Mouse (Mus musculus) kidney, embryonic 16.5 days (tissue): ENCODE results near the gene C77080. TPM values are rescaled to one million over a fixed set of nuclear protein-coding genes. Genes with fewer than 3 reads are reported as not detected.

Experiments used
- ATAC-seq: fragments of 200-750 bp; cut with Nextera tagmentation; 2 replicates; pipeline ENCODE4 v1.8.0; 2017; ENCODE audit warnings: moderate TSS enrichment; ENCODE audit not compliant: low FRiP score, low TSS enrichment
- H3K27ac ChIP-seq: fragments of 300-500 bp; sonication (generic); 2 replicates; pipeline ENCODE4 v1.5.1; 2014; ENCODE audit warnings: low read length
- H3K27me3 ChIP-seq: fragments of 300-500 bp; sonication (generic); 2 replicates; pipeline ENCODE4 v1.6.1; 2014; ENCODE audit warnings: low read length, control low read depth, mixed read lengths; ENCODE audit not compliant: insufficient read depth
- H3K36me3 ChIP-seq: fragments of 300-500 bp; sonication (generic); 2 replicates; pipeline ENCODE4 v1.6.1; 2014; ENCODE audit warnings: low read length, control low read depth, mixed read lengths; ENCODE audit not compliant: insufficient read depth
- H3K4me1 ChIP-seq: fragments of 300-500 bp; sonication (generic); 2 replicates; pipeline ENCODE4 v1.6.1; 2014; ENCODE audit warnings: low read length, control low read depth, mixed read lengths; ENCODE audit not compliant: insufficient read depth
- H3K4me2 ChIP-seq: fragments of 300-500 bp; sonication (generic); replicated peaks from 2 replicates; pipeline ENCODE4 v1.6.1; 2014; ENCODE audit warnings: low read depth, low read length
- H3K4me3 ChIP-seq: fragments of 300-500 bp; sonication (generic); 2 replicates; pipeline ENCODE4 v1.5.1; 2014; ENCODE audit warnings: mild to moderate bottlenecking, low read length
- H3K9ac ChIP-seq: fragments of 300-500 bp; sonication (generic); replicated peaks from 2 replicates; pipeline ENCODE4 v1.6.1; 2014; ENCODE audit warnings: low read length
- H3K9me3 ChIP-seq: fragments of 300-500 bp; sonication (generic); 2 replicates; pipeline ENCODE4 v1.6.1; 2016; ENCODE audit warnings: low read length, control low read depth
- WGBS: fragments of 180-500 bp; shearing (Covaris S2); extraction: QIAGEN DNeasy Blood & Tissue Kit; methylation state at CpG from one replicate; pipeline ENCODE4 v1.1.7; 2014; 5-methylcytosine and 5-hydroxymethylcytosine counted together
- polyA plus RNA-seq: library from polyadenylated mRNA; unstranded; fragments of >200 nt; fragmentation: Nextera tagmentation; extraction: Ambion mirVana; gene quantifications from 2 replicates; pipeline ENCODE4 v1.2.1, GENCODE M21; 2015

C77080 gene
- polyA plus RNA-seq, 1 experiment from 2014 or later = 10.4 TPM

DNA sequence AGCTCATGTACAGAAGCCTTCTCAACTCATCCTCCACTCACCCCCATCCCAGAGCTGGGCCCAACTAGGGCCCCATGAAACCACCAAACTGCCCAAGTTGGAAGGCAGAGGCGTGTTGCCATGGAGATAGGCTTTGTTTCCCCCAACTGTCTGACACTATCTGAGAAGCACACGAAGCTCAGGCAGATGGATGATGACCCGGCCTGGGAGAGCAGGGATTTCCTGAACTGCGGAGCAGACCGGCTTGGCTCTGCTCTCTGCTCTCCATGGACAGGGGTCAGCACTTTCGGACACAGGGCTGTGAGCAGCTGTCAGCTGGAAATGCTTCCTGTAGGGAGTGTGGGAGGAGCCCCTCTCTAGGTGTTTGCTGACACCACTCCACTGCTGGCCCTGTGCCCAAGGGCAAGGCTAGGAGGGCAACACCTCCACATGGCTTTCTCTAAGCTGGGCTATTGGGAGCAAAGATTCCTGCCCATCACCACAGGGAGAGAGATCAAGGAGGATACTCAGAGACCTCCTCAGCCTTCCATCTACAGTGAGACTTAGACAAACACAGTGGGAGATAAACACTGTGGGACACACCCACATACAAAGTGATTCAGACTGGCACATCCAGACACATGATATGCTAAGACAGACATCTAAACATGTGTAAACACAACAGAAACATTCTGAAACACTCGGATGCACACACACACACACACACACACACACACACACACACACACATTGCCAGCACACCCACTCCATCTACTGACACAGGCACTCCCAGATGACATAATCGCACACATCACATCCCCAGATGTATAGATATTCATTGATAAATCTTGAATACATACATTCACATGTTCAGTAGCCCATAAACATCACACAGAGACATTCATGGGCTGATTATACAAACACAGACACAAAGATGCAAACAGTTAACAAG lies 4.5 kb downstream of the C77080 start:
- peak; percentile 90 for ATAC-seq
- no peak overlapping the region for H3K4me2 ChIP-seq
- no peak overlapping the region for H3K9ac ChIP-seq
- no peaks in the 10 kb centered on the region for H3K36me3 ChIP-seq
- no peaks in the 10 kb centered on the region for H3K27me3 ChIP-seq
- no peaks in the 10 kb centered on the region for H3K9me3 ChIP-seq
- H3K4me3 ChIP-seq = no peak overlapping the region
- 20% methylated on average over 8 of the region's 8 CpGs for WGBS
- H3K27ac ChIP-seq = peak overlapping the region; percentile 3; the same call in 1 of the 2 replicates
- H3K4me1 ChIP-seq = peaks cover 27% of the 10 kb centered on the region

DNA sequence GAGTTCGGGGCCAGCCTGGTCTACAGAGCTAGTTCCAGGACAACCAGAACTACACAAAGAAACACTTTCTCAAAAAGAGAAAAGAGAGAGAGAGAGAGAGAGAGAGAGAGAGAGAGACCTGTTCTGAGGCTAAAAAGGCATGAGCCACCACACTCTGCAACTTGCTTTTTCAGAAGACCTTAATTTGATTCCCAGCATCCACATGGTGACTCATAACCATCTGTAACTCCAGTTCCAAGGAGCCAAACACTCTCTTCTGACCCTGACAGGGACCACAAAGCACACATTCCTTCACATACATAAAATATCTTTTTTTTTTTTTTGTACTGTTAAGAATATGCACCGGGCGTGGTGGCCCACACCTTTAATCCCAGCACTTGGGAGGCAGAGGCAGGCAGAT lies 6.6 kb downstream of the C77080 start:
- peaks cover 5% of the 10 kb centered on the region; the same call in 1 of the 2 replicates for H3K27me3 ChIP-seq
- H3K4me2 ChIP-seq = no peak overlapping the region
- peaks cover 34% of the 10 kb centered on the region for H3K4me1 ChIP-seq
- H3K36me3 ChIP-seq = no peaks in the 10 kb centered on the region
- no peaks in the 10 kb centered on the region for H3K9me3 ChIP-seq
- ATAC-seq = no peak
- H3K27ac ChIP-seq = no peak overlapping the region
- WGBS = 94% methylated on average over 3 of the region's 3 CpGs
- no peak overlapping the region for H3K9ac ChIP-seq
- no peak overlapping the region for H3K4me3 ChIP-seq

DNA sequence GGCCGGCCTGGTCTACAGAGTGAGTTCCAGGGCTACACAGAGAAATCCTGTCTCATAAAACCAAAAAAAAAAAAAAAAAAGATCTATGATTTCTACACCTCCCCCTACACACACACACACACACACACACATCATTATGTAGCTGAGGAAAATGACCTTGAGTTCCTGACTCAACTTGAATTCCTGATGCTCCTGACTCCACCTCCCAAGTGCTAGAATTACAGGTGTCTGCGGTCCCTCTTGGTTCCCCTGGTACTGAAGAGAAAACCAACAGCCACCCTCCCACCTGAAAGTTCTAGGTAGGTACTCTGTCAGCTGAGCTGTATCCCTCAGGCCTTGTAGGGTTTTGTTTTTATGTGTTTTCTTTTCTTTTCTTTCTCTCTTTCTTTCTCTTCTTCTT lies 8.7 kb downstream of the C77080 start:
- no peak for ATAC-seq
- H3K4me3 ChIP-seq = no peak overlapping the region
- no peak overlapping the region for H3K9ac ChIP-seq
- H3K4me1 ChIP-seq = peaks cover 40% of the 10 kb centered on the region
- H3K27ac ChIP-seq = no peak overlapping the region
- WGBS = 88% methylated on average over 2 of the region's 2 CpGs
- H3K4me2 ChIP-seq = no peak overlapping the region
- H3K9me3 ChIP-seq = no peaks in the 10 kb centered on the region
- no peaks in the 10 kb centered on the region for H3K36me3 ChIP-seq
- H3K27me3 ChIP-seq = peaks cover 9% of the 10 kb centered on the region; the same call in 1 of the 2 replicates

DNA sequence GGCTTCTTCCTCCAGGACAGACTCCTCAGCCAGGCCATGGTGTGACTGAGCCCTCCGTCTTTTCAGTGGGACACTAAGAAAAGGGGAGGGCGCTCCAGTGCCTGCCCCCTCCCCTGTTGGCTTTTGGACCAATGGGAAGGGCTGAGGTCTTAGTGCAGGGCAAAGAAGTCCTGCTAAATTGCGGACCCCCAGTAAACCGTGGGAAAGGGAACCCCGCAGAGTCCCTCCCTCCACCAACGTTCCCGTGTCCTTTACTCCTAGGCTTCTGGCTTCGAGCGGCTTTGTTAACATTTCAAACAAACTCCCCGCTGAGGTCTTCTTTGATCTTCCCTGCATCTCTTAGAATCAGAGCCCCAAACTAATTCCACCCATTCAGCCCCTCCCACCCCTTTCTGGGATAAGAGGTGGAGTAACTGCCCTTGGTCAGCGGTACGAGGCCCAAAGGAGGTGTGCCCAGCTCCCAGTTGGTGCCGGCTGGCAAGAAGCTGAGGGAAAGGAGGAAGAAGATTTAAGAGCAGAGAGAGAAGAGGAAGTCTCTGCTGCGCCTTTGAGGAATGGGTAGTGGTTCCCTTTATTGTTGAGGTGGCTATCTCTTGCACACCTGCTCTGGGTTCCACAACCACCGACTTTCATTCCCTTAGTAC lies 9.6 kb downstream of the C77080 start:
- peak overlapping the region; percentile 57 for H3K9ac ChIP-seq
- peaks cover 9% of the 10 kb centered on the region; the same call in 1 of the 2 replicates for H3K27me3 ChIP-seq
- H3K4me1 ChIP-seq = peaks cover 44% of the 10 kb centered on the region
- H3K27ac ChIP-seq = peak overlapping the region; percentile 91
- no peaks in the 10 kb centered on the region for H3K9me3 ChIP-seq
- H3K36me3 ChIP-seq = no peaks in the 10 kb centered on the region
- ATAC-seq = peak; percentile 65
- WGBS = 8% methylated on average over 15 of the region's 15 CpGs
- peak overlapping the region; percentile 24 for H3K4me2 ChIP-seq
- H3K4me3 ChIP-seq = peak overlapping the region; percentile 14; the same call in 1 of the 2 replicates

DNA sequence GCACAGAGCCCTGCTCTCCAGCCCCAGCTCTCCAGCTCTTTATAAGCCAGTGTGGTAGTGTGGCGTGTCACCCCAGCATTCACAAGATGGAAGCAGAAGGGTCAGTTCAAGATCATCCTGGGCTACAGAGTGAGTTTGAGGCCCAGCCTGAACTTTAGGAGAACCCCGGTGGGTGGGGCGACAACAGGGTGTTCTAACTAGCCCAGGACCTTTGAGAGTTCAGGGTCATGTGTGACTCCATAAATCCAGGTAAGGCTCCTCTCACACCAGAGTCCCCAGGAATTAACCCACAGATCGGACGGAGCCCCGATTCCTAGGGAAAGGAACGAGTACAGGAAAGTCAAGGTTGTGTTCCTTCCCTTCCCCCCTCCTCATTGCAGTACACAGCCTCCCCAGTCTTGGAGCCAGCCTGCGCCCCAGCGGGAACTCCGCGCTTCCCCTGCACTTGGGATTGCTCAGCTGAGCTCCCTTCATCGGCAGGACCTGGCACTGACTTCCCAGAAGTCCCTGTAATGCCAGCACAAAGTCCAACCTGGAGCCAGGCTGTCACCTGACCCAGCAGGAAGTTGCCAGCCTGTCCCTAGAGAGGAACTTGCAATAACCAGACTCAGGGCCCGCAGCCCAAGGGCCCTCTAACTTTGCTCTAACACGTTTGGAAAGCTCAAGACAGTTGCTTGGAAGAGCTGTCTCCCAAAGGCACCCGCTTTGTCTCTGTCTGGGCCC lies 10.3 kb downstream of the C77080 start:
- peak overlapping the region; percentile 24 for H3K4me2 ChIP-seq

DNA sequence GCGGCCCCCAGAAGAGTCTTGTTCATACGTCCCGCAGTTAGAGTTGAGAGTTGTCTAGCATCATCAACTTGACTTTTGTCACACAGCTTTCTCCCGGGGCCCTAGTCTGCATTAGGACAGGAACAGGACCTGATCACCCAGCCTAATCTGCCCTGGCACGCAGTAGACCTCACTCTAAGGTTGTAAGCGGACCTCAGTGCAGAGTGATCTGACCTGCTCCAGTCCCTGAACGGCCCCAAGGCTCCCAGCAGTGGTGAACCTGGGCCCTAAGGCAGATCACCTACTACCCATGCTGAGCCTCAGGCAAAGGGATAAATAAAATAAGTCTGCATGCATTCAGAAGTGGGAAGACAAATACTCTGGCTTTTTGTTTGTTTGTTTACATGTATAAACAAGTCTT lies 11.9 kb downstream of the C77080 start:
- Histone ChIP-seq H3K27me3 (peaks cover 9% of the 10 kb centered on the region; the same call in 1 of the 2 replicates), H3K4me1 (peaks cover 54% of the 10 kb centered on the region), H3K9ac (no peak overlapping the region), H3K4me2 (no peak overlapping the region), H3K27ac (no peak overlapping the region), H3K4me3 (no peak overlapping the region), H3K9me3 (no peaks in the 10 kb centered on the region), H3K36me3 (no peaks in the 10 kb centered on the region)
- ATAC-seq = no peak
- WGBS = 53% methylated on average over 7 of the region's 7 CpGs

More for the DNA sequence above, 10.3 kb downstream of the C77080 start:
- H3K9me3 ChIP-seq = no peaks in the 10 kb centered on the region
- peak overlapping the region; percentile 57 for H3K9ac ChIP-seq
- H3K4me3 ChIP-seq = peak overlapping the region; percentile 14; the same call in 1 of the 2 replicates
- ATAC-seq = peak; percentile 76
- peak overlapping the region; percentile 91 for H3K27ac ChIP-seq
- WGBS = 22% methylated on average over 15 of the region's 15 CpGs
- H3K27me3 ChIP-seq = peaks cover 9% of the 10 kb centered on the region; the same call in 1 of the 2 replicates
- no peaks in the 10 kb centered on the region for H3K36me3 ChIP-seq
- peaks cover 44% of the 10 kb centered on the region for H3K4me1 ChIP-seq

DNA sequence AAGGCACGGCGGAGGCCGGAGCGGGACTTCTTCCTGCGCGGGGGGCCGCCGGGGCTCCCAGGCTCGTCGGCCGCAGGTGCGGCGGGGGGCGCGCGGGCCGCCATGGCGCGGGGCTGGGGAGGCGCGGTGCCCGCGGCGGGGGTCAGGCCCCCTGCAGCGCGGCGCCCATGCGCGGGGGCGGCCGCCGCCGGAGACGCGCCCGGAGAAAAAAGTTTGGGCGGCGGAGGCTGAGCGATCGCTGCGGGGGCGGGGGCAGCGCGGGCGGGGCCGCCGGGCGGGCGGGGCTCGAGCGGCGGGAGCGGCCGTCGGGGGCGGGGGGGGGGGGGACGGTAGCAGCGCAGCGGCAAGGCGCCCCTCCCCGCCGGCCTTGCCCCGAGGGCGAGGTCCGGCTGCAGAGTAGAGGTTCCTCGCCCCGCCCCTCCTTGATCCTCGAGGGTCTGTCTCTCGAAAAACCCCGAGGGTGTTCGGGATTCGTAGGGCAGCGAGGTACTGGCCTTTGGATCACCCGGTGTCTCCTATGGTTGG lies 12.9 kb downstream of the C77080 start:
- H3K4me3 ChIP-seq = peak overlapping the region; percentile 69
- 0% methylated on average over 17 of the region's 74 CpGs for WGBS
- peaks cover 54% of the 10 kb centered on the region for H3K4me1 ChIP-seq
- no peak overlapping the region for H3K27ac ChIP-seq
- ATAC-seq = no peak
- peaks cover 9% of the 10 kb centered on the region; the same call in 1 of the 2 replicates for H3K27me3 ChIP-seq
- H3K9ac ChIP-seq = peak overlapping the region; percentile 87
- no peaks in the 10 kb centered on the region for H3K36me3 ChIP-seq
- H3K4me2 ChIP-seq = peak overlapping the region; percentile 99
- H3K9me3 ChIP-seq = no peaks in the 10 kb centered on the region

DNA sequence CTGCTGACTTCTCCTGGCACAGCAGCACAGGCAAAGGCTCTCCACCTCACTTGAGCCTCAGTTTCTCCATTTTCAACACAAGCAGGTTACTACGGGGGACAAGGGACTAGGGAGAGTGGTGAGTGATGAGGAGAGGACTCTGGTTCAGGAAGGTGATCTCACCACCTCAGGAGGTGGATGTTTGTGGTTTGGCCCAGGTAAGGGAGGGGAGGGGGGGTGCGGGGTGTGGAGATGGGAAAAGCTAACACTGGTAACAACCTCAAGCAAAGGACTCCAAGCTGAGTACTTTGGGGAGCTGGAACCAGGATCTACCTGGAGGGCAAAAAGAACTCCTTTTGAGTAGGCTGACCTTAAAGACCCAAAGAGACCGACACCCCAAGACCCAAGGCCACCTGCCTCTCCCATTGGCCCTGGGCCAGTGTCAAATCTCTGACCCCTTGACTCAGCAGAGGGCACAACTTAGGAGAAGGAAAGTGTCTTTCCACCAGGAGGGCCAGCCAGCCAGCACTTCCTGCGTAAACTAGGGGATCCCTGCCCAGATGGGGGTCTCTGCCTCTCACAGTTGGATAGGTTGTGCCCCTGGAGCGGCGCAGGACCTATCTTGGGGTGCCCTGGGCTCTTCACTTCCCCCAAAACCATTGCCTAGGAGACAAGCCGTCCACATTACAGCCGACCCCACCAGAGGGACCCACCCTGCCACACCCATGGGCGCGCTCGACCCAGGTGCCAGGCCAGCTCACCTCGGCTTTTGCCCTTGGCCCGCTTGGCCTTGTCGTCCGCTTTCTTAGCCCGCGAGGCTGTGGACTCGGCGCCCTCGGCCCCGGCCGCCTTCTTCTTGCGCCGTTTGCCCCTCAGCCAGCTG lies 13.6 kb downstream of the C77080 start:
- WGBS = 16% methylated on average over 23 of the region's 24 CpGs
- Histone ChIP-seq H3K4me2 (peak overlapping the region; percentile 99), H3K36me3 (no peaks in the 10 kb centered on the region), H3K9ac (peak overlapping the region; percentile 87), H3K4me1 (peaks cover 54% of the 10 kb centered on the region), H3K27ac (no peak overlapping the region), H3K9me3 (no peaks in the 10 kb centered on the region), H3K4me3 (peak overlapping the region; percentile 69), H3K27me3 (peaks cover 9% of the 10 kb centered on the region; the same call in 1 of the 2 replicates)
- ATAC-seq = no peak
